Mouse (Mus musculus): Measurements from ENCODE around the gene Rsrc1. TPM values are rescaled to one million over a fixed set of nuclear protein-coding genes. Genes with fewer than 3 reads are reported as not detected.

Gene Rsrc1
- total RNA-seq, 2 experiments from 2014 or later = 27.4 to 31.4 TPM

DNA sequence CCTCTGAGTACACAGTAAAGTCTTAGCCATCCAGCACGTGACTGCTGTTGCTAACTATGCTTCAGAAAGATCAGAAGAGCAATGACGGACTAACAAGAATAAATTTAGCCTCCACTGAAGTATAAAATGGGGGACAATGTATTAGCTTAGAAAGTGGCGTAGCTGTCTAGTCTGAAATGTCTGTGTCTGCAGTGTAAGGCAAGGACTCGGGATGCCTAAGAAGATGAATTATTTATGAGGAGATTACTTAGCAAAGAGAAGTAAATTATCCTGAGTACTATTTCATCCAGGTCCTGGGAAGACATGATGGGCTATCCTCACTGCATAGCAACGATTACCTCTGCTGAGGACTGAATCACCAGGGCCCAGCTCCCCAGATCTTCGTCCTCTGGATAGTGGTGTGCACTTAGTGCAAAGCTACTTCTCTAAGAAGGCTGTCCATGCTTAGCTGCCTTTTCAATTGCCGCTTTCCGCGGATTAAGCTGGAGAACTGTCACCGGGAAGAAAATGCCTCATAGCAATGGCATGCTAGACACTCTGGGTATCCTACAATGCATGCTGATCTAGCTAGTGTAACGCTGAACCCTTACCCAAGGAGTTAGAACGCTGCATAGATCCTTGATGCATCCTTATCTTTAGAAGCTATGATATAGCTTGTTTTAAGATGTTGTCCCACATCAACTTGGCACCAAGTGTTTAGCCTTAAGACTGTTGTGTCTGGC, 370.4 kb downstream of the Rsrc1 start:
- no peak for DNase-seq (ENCODE audit: low spot score in 2 of 2)

DNA sequence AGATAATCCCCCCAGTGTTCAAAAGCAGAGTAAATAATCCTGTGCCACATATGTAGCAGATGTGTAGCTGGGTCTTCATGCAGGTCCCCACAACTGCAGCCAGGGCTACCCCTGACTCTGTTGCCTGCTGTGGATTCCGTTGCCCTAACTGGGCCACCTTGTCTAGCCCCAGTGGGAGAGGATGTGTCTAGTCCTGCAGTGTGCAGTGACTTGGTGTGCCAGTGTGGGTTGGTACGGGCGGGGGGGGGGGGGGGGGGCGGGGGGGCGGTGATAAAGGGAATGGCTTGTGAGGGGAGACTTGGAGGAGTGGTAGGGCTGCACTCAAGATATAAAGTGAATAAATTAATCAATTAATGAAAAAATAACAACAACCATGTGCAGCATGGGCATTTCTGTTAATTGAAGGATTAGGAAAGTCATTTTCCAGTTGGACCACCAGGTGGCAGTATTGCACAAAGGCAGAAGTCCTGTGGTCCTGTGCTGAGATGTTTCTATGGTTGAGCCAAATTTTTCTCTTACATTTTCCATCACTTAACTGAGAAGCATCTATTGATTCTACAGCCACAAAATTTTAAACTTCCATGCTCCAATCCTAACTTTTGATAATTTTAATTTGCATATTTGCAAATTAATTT, 371.1 kb downstream of the Rsrc1 start:
- intact Hi-C loops (cut with DNase I) = loop anchor here (5.0 kb wide), 1 partner anchor 215 kb away; no protein-coding TSS in a partner anchor
- peak; percentile 39 to 63 for DNase-seq (ENCODE audit: low spot score in 2 of 2)

More for the DNA sequence above, 370.4 kb downstream of the Rsrc1 start:
- intact Hi-C loops (cut with DNase I) = loop anchor here (5.0 kb wide), 1 partner anchor 216 kb away; no protein-coding TSS in a partner anchor

DNA sequence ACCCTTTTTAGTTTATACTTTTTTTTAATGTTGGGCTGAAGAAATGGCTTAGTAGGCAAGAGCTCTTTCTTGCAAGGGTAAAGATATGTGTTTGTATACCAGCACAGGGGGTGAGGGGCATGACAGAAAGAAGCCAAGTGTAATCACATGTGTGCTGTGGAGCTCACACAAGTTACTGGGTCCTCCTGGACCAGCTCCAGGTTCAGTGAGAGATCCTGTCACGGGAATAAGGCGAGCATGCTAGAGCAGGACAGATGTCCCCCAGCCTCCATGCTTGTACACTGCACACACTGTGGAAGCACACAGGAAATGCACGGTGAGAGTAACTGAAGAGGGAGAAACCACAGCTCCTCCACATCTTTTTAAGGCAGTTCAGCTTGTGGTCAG, 371.6 kb downstream of the Rsrc1 start:
- DNase-seq (ENCODE audit: low spot score in 2 of 2) = no peak
- intact Hi-C loops (cut with DNase I) = loop anchor here (5.0 kb wide), 1 partner anchor 215 kb away; no protein-coding TSS in a partner anchor

DNA sequence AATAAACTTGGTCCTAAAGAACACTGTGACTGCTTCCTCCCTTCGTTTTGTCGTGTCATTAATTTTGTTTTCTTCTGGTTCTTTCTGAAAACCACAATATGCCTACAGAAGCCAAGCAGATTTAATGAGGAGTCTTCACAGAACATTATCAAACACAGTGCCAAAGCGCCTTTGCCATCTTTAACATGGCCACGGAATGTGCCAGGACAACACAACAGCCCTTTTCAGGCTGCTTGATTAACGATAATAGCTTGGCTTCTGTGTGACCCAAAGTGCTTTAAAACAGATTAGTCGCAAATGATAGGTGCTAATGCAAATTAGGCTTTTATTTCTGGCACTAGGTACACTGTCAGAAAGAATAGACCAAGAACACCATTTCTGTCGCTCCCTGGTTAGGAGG, 377.2 kb downstream of the Rsrc1 start:
- no peak for DNase-seq (ENCODE audit: low spot score in 2 of 2)
- intact Hi-C loops (cut with DNase I) = no loop called here

DNA sequence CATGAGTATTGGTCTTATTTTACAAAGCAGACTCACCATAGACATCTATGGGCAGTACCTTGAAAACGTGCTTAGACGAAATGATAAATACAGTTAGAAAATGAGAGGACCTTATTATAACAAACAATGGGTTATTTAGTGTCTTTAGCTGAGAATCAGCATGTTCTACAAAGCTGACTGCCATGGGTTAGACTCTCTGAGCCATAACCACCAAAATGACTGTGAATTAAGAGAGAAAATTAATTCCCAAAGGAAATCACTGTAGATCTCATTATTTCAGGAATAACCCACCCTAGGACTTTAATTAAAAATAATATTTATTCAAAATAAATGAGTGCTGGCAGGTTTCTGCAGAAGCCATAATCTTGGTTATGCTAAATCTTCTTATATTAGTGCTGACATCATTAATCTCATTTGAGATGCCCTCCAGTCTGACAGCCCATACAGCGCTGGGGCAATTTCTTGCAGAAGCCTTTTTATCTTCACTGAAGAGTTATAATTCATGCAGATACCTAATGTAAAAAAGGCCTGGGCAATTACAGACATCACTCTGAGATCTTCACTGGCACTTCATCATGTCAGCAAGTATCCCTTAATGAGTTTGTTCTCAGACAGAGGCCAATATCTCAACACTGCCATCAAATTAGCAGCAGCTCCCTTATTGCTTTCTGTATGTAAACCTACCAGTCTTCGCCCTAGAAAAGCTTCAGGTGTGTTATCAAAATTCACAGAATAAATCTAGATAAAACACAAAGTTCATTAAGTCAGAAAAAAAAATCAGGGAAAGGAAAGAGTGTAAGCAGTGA, 385.1 kb downstream of the Rsrc1 start:
- intact Hi-C loops (cut with DNase I) = no loop called here
- DNase-seq (ENCODE audit: low spot score in 2 of 2) = no peak

DNA sequence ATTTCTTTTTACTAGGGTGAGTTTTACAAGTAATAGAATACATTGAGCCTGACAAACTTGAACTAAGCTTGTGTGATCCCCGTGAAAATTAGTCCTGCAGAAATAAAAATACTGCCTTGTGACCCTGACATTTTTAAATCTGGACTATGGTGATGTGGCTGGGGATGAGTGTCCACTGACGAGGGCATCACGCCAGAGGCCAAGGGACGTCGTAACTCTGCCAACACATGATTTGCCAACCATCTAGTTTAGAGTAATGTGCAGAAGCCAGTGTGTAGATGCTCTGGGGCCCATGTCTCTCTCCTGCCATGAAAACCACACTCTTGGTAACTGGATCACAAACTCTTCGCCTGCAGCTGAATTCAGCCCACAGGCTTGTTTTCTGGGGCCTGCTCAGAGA, 386.3 kb downstream of the Rsrc1 start:
- DNase-seq (ENCODE audit: low spot score in 2 of 2) = no peak
- intact Hi-C loops (cut with DNase I) = no loop called here

DNA sequence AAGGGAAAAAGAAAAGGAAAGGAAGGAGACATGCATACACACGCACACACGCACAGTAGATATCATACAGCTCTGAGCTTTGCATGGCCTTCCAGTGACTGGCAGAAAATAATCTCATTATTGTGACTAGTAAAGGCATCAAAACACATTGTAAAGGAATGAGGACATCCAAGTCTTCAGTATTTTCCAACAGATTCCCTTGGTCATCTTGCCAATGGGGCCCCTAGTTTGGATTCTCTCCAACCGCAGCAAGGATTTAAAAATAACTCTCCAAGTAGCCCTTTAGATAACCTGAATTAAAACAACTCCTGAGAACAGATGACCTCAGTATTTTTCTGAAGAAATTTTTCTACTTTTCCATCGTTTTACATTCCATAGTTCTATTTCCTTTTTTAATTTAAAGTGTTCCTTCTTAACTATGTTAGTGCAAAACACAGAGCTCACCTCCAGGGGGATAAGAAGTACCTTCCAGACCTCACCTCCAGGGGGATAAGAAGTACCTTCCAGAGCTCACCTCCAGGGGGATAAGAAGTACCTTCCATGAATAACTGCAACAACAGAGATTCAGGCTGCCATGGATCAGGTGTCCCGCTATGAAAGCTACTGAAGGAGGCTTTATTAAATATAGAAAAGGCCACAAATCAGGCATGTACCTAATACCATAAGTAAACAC, 388.4 kb downstream of the Rsrc1 start:
- DNase-seq (ENCODE audit: low spot score in 2 of 2) = no peak
- intact Hi-C loops (cut with DNase I) = no loop called here

DNA sequence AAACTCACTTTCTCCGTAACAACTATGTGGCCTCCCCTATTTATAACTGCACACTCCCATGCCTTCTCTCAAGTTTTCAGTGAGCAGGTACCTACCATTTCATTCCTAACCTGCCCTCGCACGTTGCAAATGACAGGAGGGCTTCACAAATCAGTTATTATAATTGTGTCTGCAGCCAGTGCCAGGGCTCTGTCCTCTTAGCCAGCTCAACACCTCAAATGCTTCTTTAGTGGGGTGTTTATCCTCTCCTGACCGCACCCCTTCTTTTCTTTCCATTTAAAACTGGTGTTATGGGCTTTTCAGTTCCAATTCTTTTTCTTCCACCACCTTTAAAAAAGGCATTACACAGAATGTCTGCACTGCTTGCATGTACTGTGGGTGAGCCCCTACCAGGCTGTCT, 391.0 kb downstream of the Rsrc1 start:
- no peak for DNase-seq (ENCODE audit: low spot score in 2 of 2)
- intact Hi-C loops (cut with DNase I) = no loop called here

DNA sequence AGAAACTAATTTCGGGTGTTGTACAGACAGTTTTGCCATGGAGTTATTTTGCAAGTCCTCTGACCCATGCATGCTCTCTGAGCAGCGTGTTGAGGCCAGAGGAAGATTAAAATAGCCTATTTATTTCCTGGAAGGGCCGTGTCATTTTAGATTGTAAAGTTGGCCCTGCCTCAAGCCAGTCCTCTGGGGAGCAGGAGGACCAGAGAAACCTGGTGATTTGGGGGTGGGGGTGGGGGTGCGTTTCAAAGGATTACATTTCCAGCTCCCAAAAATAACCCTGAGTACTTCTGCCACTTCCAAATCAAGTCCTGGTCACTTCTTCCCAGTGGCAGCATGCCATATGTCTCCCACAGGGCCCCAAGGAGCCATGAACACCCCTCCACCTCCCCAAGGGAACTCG, 391.6 kb downstream of the Rsrc1 start:
- intact Hi-C loops (cut with DNase I) = no loop called here

DNA sequence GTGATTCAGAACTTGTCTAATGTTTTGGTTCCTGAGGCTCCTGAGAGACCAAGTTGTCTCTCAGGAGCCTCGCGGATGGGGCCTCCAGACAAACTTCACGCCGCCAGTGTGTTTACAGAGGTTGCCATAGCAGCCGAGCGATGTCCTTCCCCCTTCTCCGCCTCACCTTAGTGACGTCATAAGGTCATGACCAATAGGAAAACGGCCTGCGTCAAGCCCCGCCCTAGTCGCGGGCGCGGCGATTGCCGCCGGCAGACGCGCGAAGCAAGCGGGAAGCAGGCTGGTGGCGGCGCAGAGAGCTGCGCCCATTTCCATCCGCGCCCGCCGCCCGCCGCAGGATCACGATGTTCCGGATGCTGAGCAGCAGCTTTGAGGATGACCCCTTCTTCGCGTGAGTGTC, 392.7 kb downstream of the Rsrc1 start, which contains the start of gene Mlf1:
Mlf1 (plus strand) TSS at position 226 of the 400 bp plus-strand sequence.
- intact Hi-C loops (cut with DNase I) = no loop called here
- DNase-seq (ENCODE audit: low spot score in 2 of 2) = peak; percentile 91 to 93

More for the DNA sequence above, 391.6 kb downstream of the Rsrc1 start:
- DNase-seq (ENCODE audit: low spot score in 2 of 2) = no peak

DNA sequence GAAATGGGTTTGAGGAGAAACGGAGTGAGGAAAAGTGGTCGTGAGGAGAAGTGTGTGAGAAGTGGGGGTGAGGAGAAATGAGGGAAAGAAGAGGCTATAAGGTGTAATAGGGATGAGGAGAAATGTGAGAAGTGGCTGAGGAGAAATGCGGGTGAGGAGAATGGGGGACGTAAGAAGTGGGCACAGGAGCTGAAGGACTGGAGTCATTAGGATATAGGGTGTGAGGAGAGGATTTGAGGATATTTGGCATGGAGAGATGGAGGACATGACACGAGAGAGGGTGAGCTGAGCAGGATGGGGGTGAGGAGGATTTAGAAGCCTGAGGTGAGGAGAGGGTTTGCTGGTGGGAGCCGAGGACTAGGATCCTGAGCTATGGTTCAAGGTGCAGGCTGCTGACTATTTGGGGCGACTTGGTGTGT, 393.2 kb downstream of the Rsrc1 start:
- DNase-seq (ENCODE audit: low spot score in 2 of 2) = no peak
- intact Hi-C loops (cut with DNase I) = no loop called here

DNA sequence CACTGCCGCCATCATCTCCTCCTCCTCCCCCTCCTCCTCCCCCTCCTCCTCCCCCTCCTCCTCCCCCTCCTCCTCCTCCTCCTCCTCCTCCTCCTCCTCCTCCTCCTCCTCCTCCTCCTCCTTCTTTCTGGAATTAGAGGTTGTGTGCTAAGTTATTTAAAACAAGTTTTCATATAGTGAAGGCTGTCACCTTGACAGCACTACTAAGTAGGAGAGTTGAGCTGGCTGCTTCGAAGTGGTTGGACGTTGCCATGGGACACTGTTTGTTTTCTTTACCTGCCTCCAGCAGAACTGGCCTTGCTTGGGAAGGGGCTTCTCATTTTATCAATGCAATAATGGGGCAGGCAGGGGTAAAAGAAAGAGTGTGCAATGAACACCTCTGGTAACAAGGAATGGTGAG, 393.9 kb downstream of the Rsrc1 start, which contains the start of gene Gm17402:
Gm17402 (minus strand) TSS at position 101 of the 400 bp plus-strand sequence.
- no peak for DNase-seq (ENCODE audit: low spot score in 2 of 2)
- intact Hi-C loops (cut with DNase I) = no loop called here

DNA sequence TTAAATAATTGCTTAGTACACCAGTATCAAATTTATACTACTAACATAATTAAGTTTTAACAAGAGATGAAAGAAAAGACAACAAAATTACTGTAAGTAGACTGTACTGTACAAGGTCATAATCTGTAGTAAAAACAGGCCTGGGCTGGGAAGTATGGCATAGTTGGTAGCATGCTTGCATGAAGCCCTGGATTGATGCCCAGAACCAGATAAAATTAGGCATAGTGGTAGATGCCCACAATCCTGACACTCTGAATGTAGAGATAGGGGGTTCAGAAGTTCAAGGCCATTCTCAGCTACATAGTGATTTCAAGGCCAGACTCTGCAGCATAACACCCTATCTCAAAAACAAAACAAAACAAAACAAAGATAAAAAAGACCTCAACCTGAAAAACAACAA, 397.0 kb downstream of the Rsrc1 start:
- DNase-seq (ENCODE audit: low spot score in 2 of 2) = no peak
- intact Hi-C loops (cut with DNase I) = no loop called here

Other genes starting within 250 kb of the Rsrc1 start
- gene Shox2, start 381 bp downstream of the Rsrc1 start, total RNA-seq (2021) = not detected